Mouse (Mus musculus) heart, adult 2 months (tissue): ENCODE results near the gene Slc46a2.

Experiments
- CTCF ChIP-seq: fragments of 200-600 bp; IDR thresholded peaks from 2 replicates; pipeline ENCODE4 v1.8.1; 2022; ENCODE audit warnings: antibody characterized with exemption, mild to moderate bottlenecking, moderate library complexity
- EP300 ChIP-seq: fragments of 200-500 bp; IDR thresholded peaks from 2 replicates; pipeline ENCODE4 v1.6.1; 2011; ENCODE audit warnings: low read depth, low read length, control low read depth; ENCODE audit not compliant: insufficient read depth
- POLR2A ChIP-seq: fragments of 200-500 bp; IDR thresholded peaks from 2 replicates; pipeline ENCODE4 v1.6.1; 2011; ENCODE audit warnings: mild to moderate bottlenecking, low read depth, low read length, control low read depth; ENCODE audit not compliant: insufficient read depth

DNA sequence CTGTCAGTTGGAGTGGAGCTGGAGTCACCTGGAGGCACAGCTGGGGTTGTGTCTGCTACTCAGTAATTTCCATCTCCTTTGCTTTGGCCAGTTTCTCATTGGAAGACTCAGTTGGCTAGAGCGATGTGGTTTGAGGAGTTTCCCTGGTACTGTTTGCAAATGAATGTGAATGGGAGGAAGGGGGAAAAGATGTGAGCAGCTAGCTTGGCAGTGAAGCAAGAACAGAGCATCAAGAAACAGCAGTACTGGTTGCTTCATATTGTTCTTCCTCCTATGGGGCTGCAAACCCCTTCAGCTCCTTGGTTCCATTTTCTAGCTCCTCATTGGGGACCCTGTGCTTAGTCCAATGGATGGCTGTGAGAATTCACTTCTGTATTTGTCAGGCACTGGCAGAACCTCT, 52.5 kb downstream of the Slc46a2 start:
- TF ChIP-seq CTCF = no peak
- TF ChIP-seq EP300 = no peak
- no peak for TF ChIP-seq POLR2A
